Mouse (Mus musculus) telencephalon, adult 2 months (tissue): ENCODE measurements around the gene Isy1.
A peak's percentile ranks its signal among the peaks of the same experiment; 100 is the strongest.
"Not testable (repeated sequence)": the region's sequence is repeated elsewhere in the genome, so short reads cannot be mapped to it uniquely, and the experiment has no call there.

Experiments used
- DNase-seq: peaks from one replicate; pipeline ENCODE4 v3.0.0-alpha.2; 2011; ENCODE audit warnings: low read depth, low spot score

Gene Isy1

DNA sequence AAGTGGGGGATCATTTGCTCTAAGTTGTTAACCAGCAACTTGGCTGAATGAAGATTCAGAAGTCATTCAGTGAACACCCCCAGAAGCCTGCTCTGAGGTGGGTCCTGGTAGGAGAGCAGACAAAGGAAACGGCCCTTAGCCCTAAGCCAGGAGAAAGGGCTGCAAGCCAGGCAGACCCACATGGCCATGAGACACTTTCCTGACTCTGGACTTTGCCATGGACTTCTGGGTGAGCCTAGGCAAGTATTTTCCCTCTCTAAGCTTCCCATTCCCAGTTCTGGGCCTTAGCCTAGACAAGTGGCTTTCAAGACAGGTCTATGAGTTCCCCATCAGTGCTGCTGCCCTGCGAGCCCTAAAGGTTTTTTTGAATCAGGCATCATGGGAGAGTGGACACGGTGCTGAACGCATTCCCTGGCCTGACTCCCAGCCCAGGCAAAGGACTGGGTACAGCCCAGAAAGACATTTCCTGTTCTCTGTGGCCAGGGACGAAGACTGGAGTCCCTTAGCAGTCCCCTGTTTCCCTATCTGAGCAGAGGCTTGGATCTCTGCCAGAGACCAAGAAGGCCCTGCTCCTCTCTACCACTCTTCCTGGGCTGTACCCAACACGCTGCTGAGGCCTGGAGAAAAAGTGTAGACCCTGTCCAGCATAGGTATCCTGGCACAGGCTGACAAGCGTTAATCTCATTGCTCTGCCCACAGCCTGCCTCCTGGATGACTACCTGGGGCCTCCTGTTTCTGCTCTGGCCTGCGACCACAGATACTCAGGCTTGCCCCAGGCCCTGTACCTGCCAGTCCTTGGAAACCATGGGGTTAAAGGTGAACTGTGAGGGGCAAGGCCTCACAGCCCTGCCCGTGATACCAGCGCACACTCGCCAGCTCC lies 60.1 kb downstream of the Isy1 start:
- DNase-seq, result no peak

DNA sequence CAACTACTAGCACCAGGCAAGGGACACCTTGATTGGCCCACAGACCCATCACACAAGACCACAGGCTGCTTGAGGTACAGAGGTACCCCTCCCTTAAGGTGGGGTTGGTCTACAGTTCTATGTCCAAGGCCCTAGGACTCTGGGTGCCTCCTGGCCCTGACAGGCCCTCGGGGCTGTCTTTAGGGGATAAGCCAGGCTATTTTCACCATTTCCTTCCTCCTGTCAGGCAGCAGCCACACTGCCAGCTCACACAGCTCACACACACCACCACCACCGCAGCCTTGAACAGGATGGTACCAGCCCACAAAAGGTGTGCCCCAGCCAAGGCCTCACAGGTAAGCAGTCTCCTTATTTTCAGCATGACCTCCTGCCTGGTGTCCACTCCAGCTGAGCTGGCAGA lies 60.8 kb downstream of the Isy1 start, which contains the start of gene Gp9:
TSS of gene Gp9 (plus strand) at position 231 of the 400 bp plus-strand sequence.
- no peak for DNase-seq

- no peak for DNase-seq
These were observed 61.9 kb downstream of the Isy1 start for GRCm38 (mm10) chr6:87776663-87777062.

DNA sequence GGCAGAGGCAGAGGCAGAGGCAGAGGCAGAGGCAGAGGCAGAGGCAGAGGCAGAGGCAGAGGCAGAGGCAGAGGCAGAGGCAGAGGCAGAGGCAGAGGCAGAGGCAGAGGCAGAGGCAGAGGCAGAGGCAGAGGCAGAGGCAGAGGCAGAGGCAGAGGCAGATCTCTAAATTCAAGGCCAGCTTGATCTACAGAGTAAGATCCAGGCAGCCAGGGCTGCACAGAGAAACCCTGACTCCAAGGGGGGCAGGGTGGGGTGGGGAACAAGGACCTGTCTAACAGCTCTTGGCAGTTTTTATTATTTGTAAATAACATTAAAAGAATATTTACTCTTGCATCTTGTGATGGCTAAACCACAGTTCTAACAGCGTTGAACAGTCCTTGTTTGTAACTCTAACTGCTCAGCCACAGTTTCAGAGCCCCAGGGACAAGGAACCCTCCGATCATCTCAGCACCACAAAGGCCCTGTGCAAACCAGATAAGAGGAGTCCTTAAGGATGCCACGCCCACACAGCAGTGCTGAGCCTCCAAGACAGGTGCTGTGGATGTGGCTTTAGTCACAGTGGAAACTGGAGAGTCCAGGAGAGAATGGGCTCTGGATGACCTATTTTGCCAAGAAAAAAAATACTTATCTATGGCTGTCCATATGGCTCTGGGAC lies 62.9 kb downstream of the Isy1 start:
- DNase-seq, result no peak

GRCm38 (mm10) chr6:87774909-87775308 lies 63.7 kb downstream of the Isy1 start:
- DNase-seq, result no peak

GRCm38 (mm10) chr6:87774466-87774865 lies 64.1 kb downstream of the Isy1 start:
- no peak for DNase-seq

DNA sequence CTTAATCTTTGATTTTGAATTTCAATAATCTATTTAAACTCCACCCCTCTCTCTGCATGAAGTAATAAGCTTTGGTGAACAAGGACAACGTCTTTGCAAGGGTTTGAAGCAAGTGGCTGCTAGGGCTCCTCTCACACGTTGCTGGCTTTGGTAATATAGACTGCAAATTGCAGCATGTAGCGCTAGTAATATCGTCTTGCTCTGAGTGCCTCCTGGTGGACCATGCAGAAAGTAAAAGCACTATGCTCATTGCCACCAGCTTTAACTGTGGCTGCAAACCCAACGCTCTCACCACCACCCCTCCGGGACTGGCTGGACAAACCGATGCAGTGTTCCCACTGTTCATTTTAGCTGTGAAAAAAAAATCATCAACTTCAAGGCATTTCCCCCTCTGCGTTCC lies 68.0 kb downstream of the Isy1 start:
- DNase-seq, result peak; percentile 3

GRCm38 (mm10) chr6:87764296-87764695 lies 74.3 kb downstream of the Isy1 start:
- not testable (repeated sequence) for DNase-seq
